Mouse (Mus musculus): Measurements from ENCODE around the gene Uts2. TPM values are rescaled to one million over a fixed set of nuclear protein-coding genes. Genes with fewer than 3 reads are reported as not detected.
"Not testable (repeated sequence)": the region's sequence is repeated elsewhere in the genome, so short reads cannot be mapped to it uniquely, and the experiment has no call there.

Gene Uts2
- polyA plus RNA-seq, 1 experiment from 2014 or later, result not detected

DNA sequence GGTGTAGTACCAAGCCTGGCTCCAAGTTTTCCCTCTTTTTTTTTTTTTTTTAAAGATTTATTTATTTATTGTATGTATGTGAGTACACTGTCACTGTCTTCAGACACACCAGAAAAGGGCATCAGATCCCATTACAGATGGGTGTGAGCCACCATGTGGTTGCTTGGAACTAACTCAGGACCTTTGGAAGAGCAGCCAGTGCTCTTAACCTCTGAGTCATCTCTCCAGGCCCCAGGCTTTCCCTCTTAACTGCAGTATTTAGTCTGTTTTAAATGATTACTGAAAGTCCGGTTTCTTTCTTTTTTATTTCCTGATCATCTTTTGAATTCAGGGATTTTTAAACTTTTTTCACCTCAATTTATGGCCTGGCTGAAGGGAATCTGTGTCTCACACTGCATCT is 20.5 kb downstream of the Uts2 start:
- not testable (repeated sequence) for H3K4me2 ChIP-seq; H3K27ac ChIP-seq; H3K4me3 ChIP-seq (replicated peaks); ATAC-seq (ENCODE audit: low read depth); H3K4me1 ChIP-seq (replicated peaks); H3K9ac ChIP-seq; H3K27me3 ChIP-seq; H3K9me3 ChIP-seq (replicated peaks); DNase-seq
- 75% methylated on average over 1 of the region's 1 CpGs for WGBS (ENCODE audit: insufficient replicate concordance)
- H3K36me3 ChIP-seq, result peaks cover 22% of the 10 kb centered on the region; the same call in 1 of the 2 replicates

- WGBS (ENCODE audit: insufficient replicate concordance), result 19% methylated on average over 9 of the region's 9 CpGs
- ATAC-seq (ENCODE audit: low read depth) (peak; percentile 78), DNase-seq (peak; percentile 8)
Measured at GRCm38 (mm10) chr4:151024152-151024551, 27.3 kb downstream of the Uts2 start.

GRCm38 (mm10) chr4:151027001-151027400 is 30.1 kb downstream of the Uts2 start:
- Histone ChIP-seq H3K9ac (no peak overlapping the region), H3K36me3 (peaks cover 7% of the 10 kb centered on the region; the same call in 1 of the 2 replicates), H3K27me3 (no peaks in the 10 kb centered on the region), H3K4me2 (no peak overlapping the region), H3K4me1 (replicated peaks) (peaks cover 6% of the 10 kb centered on the region), H3K9me3 (replicated peaks) (no peaks in the 10 kb centered on the region), H3K4me3 (replicated peaks) (no peak overlapping the region), H3K27ac (no peak overlapping the region)
- 56% methylated on average over 6 of the region's 6 CpGs for WGBS (ENCODE audit: insufficient replicate concordance)
- ATAC-seq (ENCODE audit: low read depth) (no peak), DNase-seq (no peak)

More at GRCm38 (mm10) chr4:151024152-151024551, 27.3 kb downstream of the Uts2 start:
- Histone ChIP-seq H3K4me1 (replicated peaks) (peaks cover 6% of the 10 kb centered on the region), H3K9me3 (replicated peaks) (no peaks in the 10 kb centered on the region), H3K27me3 (no peaks in the 10 kb centered on the region), H3K4me3 (replicated peaks) (no peak overlapping the region), H3K27ac (no peak overlapping the region), H3K4me2 (peak overlapping the region; percentile 23; the same call in 1 of the 2 replicates), H3K9ac (no peak overlapping the region), H3K36me3 (peaks cover 7% of the 10 kb centered on the region; the same call in 1 of the 2 replicates)

DNA sequence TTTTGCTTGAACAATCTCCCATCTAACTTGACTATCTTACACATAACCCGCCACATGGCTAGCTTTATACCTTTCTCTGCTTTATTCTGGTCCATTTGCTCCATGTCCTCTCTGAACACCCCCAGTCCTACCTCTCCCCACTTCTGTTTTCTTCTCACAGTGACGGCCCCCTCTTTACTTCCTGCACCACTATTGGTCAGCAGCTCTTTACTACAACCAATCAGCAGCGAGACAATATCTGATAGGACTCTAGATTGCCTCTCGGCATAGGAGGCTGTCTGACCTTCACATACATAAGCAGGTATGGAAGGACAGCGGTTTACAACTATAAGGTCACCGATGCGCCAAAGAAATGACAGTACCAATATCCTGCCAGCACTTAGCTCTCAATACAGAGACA is 39.6 kb downstream of the Uts2 start:
- Histone ChIP-seq H3K4me3 (replicated peaks) (no peak overlapping the region), H3K9ac (no peak overlapping the region), H3K4me1 (replicated peaks) (no peaks in the 10 kb centered on the region), H3K4me2 (no peak overlapping the region), H3K27ac (no peak overlapping the region), H3K36me3 (no peaks in the 10 kb centered on the region), H3K9me3 (replicated peaks) (no peaks in the 10 kb centered on the region), H3K27me3 (no peaks in the 10 kb centered on the region)
- DNase-seq (no peak), ATAC-seq (ENCODE audit: low read depth) (no peak)
- WGBS (ENCODE audit: insufficient replicate concordance), result 72% methylated on average over 7 of the region's 7 CpGs

DNA sequence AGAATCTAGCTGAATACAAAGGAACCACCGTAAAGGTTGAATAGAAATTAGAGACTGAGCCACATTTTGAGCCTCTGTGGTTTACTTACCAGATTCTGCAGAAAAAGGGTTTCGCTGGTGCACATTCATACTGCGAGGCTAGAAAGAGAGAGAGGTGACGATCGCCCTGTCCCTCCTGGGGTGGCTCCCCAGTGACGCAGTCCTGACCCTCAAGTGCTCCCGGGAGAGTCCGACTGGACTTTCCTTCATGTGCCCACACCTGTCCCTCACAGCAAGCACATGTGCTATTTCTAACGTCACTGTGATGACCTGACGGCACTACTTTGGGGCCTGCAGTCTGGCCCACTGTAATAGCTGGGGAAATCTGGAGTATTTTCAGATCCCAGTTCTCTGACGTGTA is 40.9 kb downstream of the Uts2 start:
- Histone ChIP-seq H3K4me2 (no peak overlapping the region), H3K9me3 (replicated peaks) (no peaks in the 10 kb centered on the region), H3K27me3 (no peaks in the 10 kb centered on the region), H3K36me3 (no peaks in the 10 kb centered on the region), H3K27ac (no peak overlapping the region), H3K9ac (no peak overlapping the region), H3K4me3 (replicated peaks) (no peak overlapping the region), H3K4me1 (replicated peaks) (0 out of 2 replicates have a peak, but pooled peaks cover 4% of the 10 kb centered on the region)
- no peak for ATAC-seq (ENCODE audit: low read depth)
- WGBS (ENCODE audit: insufficient replicate concordance), result 87% methylated on average over 11 of the region's 11 CpGs
- no peak for DNase-seq

- Histone ChIP-seq H3K4me2 (no peak overlapping the region), H3K27ac (no peak overlapping the region), H3K9me3 (replicated peaks) (no peaks in the 10 kb centered on the region), H3K36me3 (peaks cover under 1% of the 10 kb centered on the region), H3K27me3 (no peaks in the 10 kb centered on the region), H3K4me3 (replicated peaks) (no peak overlapping the region), H3K4me1 (replicated peaks) (peaks cover 27% of the 10 kb centered on the region), H3K9ac (no peak overlapping the region)
- DNase-seq, result no peak
- no peak for ATAC-seq (ENCODE audit: low read depth)
- 79% methylated on average over 5 of the region's 5 CpGs for WGBS (ENCODE audit: insufficient replicate concordance)
Measured at GRCm38 (mm10) chr4:151041506-151041905, 44.6 kb downstream of the Uts2 start.

- peak overlapping the region; percentile 77; the same call in 1 of the 2 replicates for H3K9ac ChIP-seq
- H3K4me3 ChIP-seq (replicated peaks), result peak overlapping the region; percentile 66
- peaks cover 27% of the 10 kb centered on the region for H3K4me1 ChIP-seq (replicated peaks)
- peaks cover 14% of the 10 kb centered on the region for H3K36me3 ChIP-seq
- no peak overlapping the region; the same call in 1 of the 2 replicates for H3K27ac ChIP-seq
- peak overlapping the region; percentile 99 for H3K4me2 ChIP-seq
- DNase-seq (no peak), ATAC-seq (ENCODE audit: low read depth) (no peak)
- 56% methylated on average over 5 of the region's 5 CpGs for WGBS (ENCODE audit: insufficient replicate concordance)
- no peaks in the 10 kb centered on the region for H3K27me3 ChIP-seq
- no peaks in the 10 kb centered on the region for H3K9me3 ChIP-seq (replicated peaks)
Measured at GRCm38 (mm10) chr4:151043281-151043680, 46.4 kb downstream of the Uts2 start.

DNA sequence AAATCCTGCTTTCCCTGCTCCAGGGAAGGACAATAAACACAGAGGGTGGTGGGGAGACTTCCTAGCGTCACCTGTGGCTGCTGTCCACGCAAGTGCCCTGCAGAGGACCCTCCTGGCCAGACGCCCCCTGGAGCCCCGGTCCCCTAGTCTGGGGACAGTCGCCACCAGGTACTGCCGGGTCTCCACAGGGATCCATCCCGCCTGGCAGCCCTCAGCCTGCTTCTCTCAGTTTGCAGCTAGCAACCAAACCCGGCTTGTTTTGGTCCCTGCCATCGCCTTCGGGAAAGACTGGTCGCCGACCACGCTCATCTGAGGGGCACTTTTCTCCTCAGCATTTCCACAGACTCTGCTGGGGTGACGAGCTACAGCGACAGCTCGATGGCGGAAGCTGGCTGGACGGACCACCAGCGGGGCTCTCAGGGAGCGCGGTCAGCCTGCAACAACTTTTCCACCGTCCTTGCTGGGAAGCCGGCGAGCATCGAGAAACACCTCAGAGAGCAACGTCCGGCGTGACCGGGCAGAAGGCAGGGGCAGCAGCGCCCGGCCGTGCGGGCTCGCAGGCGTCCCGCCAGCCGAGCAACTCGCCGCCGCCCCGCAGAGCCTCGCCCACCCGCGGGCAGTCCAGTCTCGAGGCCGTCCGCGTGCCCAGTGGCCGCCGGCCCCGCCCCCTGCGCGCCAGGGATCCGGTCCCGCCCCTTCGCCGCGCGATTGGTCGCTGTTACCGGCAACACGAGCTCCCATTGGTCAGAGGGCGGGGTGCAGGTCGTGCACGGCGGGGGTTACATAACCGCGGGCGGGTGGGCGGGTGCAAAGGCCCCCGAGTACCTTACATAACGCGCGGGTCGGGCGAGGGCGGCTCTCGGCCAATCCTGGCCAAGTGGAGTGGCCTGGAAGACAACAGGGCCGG is 47.4 kb downstream of the Uts2 start, which contains the start of gene Per3:
Gene Per3 (minus strand): TSS at position 629 of the 907 bp plus-strand sequence.
- Histone ChIP-seq H3K4me3 (replicated peaks) (peak within 1 kb of the TSS; percentile 66), H3K27ac (peak within 1 kb of the TSS; percentile 43), H3K9ac (peak within 1 kb of the TSS; percentile 77), H3K27me3 (no peaks in the 10 kb centered on the region), H3K4me2 (peak within 1 kb of the TSS; percentile 99), H3K9me3 (replicated peaks) (no peaks in the 10 kb centered on the region), H3K36me3 (peaks cover 24% of the 10 kb centered on the region), H3K4me1 (replicated peaks) (peaks cover 27% of the 10 kb centered on the region)
- WGBS (ENCODE audit: insufficient replicate concordance), result under 1% methylated on average over 79 of the region's 79 CpGs
- DNase-seq (peak; percentile 94), ATAC-seq (ENCODE audit: low read depth) (peak; percentile 96)

DNA sequence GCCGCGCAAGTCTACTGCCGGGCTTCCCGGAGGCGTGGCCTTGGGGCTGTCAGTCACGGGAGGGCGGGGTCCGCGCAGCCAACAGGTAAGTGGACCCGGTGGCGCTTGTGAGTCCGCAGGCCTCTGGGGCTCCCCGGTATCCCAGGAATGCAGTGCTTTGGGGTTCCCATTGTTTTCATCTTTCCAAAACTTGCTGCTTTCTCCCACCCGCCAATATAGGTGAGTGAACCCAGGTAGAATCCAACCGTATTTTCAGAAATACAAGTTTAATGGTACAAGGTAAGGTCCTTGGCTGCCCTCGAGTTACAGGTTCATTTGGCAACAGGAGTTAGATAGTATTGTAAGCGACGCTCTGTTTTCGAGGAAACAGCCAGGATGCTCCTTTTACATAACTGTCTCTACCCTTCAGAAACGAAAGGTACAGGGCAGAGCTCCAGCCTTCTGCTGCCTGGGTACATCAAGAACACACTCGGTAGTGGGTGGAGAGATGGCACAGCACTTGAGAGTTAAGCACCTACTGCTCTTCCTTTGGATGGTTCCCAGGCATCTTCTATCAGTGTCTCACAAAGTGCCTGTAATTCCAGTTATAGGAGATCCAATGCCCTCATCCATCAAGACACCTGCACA is 48.2 kb downstream of the Uts2 start:
- H3K4me1 ChIP-seq (replicated peaks), result peaks cover 27% of the 10 kb centered on the region
- peak overlapping the region; percentile 40 for H3K27ac ChIP-seq
- peak overlapping the region; percentile 70 for H3K9ac ChIP-seq
- DNase-seq (no peak), ATAC-seq (ENCODE audit: low read depth) (no peak)
- peak overlapping the region; percentile 99 for H3K4me2 ChIP-seq
- H3K27me3 ChIP-seq, result no peaks in the 10 kb centered on the region
- no peaks in the 10 kb centered on the region for H3K9me3 ChIP-seq (replicated peaks)
- 5% methylated on average over 21 of the region's 21 CpGs for WGBS (ENCODE audit: insufficient replicate concordance)
- H3K4me3 ChIP-seq (replicated peaks), result peak overlapping the region; percentile 66
- peaks cover 32% of the 10 kb centered on the region for H3K36me3 ChIP-seq

DNA sequence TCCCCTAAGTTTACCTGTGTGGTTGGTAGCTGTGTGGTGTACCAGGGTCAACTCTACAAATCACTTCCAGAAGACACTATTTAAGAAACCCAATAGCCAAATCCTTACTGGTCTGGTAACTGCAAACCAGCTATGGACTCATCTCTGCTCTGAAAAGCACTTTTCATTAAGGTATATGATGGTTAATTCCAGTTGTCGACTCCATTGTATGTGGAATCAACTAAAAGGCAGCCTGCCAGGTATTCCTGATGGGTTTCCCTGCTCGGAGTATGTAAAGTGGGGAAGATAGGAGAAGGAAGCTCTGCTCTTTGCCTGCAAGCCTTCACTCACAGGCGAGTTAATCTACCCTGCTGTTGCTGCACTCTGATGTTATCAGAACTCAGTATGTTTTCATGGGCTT is 49.6 kb downstream of the Uts2 start:
- ATAC-seq (ENCODE audit: low read depth), result no peak

DNA sequence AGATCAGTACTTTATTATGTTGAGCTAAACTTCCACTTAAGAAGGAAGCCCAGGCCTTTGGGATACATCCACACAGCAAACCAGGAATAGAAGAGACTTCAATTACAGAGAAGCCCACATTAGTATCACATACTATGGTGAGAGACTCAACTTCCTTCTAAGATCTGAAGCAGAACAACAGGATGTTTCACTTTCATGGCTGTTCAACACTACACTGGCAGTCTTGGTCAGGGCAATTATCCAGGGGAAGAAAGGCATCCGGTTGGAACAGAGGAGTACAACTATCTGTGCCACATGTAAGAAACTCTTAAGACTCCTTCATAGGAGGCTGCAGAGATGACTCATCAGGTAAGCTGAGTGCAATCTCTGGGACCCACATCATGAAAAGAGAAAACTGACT is 54.3 kb downstream of the Uts2 start:
- Histone ChIP-seq H3K27me3 (no peaks in the 10 kb centered on the region), H3K27ac (no peak overlapping the region), H3K4me2 (no peak overlapping the region), H3K36me3 (peaks cover 72% of the 10 kb centered on the region), H3K4me1 (replicated peaks) (peaks cover 15% of the 10 kb centered on the region), H3K9ac (no peak overlapping the region), H3K9me3 (replicated peaks) (no peaks in the 10 kb centered on the region), H3K4me3 (replicated peaks) (no peak overlapping the region)
- DNase-seq (no peak), ATAC-seq (ENCODE audit: low read depth) (no peak)
- 63% methylated on average over 1 of the region's 1 CpGs for WGBS (ENCODE audit: insufficient replicate concordance)

More for the DNA sequence above, 49.6 kb downstream of the Uts2 start:
- peaks cover 44% of the 10 kb centered on the region for H3K36me3 ChIP-seq
- H3K4me1 ChIP-seq (replicated peaks), result peaks cover 28% of the 10 kb centered on the region
- WGBS (ENCODE audit: insufficient replicate concordance), result 65% methylated on average over 3 of the region's 3 CpGs
- no peak overlapping the region for H3K9ac ChIP-seq
- no peak overlapping the region for H3K27ac ChIP-seq
- H3K4me2 ChIP-seq, result no peak overlapping the region
- H3K4me3 ChIP-seq (replicated peaks), result no peak overlapping the region
- no peaks in the 10 kb centered on the region for H3K9me3 ChIP-seq (replicated peaks)
- no peak for DNase-seq
- no peaks in the 10 kb centered on the region for H3K27me3 ChIP-seq

All from liver, embryonic 13.5 days (tissue).